ENCODE assay signal across 9 mouse cellular contexts in the genomic region with DNA sequence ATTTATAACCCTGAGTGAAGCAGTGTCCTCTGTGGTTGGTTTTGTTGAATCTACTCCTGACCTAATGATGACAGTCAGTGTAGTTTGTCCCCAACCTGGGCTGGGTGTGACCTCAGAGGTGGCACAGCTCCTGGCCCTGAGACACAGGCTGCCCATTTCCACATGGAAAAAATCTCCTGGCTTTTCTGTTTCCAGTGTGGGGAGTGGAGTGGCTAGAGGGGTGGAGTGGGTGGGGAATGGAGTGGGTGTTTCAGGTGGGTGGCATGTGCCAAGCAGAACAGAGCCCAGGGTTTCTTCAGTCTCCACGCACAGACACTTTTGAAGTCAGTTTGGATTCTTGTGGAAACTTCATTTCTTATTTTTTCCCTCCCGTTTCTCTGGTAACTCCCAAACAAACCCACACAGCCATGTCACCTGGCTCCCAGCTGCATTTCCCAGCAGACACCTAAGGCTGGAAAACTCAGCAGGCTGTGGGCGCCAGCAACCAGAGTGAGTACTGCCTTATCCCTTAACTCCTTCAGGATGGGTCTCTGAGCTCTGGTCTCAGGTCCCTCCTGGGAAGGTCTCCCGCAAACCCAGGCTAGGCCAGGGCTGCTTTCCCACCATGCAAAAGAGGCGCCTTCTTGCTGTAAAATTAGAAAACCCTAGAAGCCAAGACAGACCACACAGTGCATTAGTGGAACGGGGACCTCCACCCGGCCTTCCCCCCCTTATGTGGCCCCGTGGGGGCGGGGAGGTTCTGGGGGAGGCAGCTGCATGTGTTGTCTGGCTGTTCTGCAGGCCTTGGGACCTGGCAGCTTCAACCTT. TPM values are rescaled to one million over a fixed set of nuclear protein-coding genes. Genes with fewer than 3 reads are reported as not detected.
DNase-seq lines count a peak whose midpoint lies in the region; ATAC-seq and TF ChIP-seq lines count a peak whose summit lies in the region.
"Had no signal": no experiment of that assay in that cellular context is flagged by ENCODE, and none has a peak within 500 bp of the region (broad histone marks: within the 10 kb centered on the region; RNA-seq: fewer than 3 reads in every experiment).

No protein-coding gene starts in this region.

- H3K4me3 ChIP-seq in lung, embryonic 15.5 days: no peak overlapping the region
- H3K4me3 ChIP-seq in lung, adult 2 months (replicated peaks; ENCODE audit: extremely low read depth, low read depth, low read length): no peak overlapping the region
- no peak overlapping the region for H3K4me3 ChIP-seq in stomach, embryonic 15.5 days (replicated peaks)
- H3K4me3 ChIP-seq in forebrain, embryonic 13.5 days: no peak overlapping the region
- H3K4me3 ChIP-seq: erythroblast, embryonic 14.5 days had no signal

- TF ChIP-seq POLR2A in lung, adult 2 months (IDR thresholded peaks at IDR 0.05; ENCODE audit: borderline replicate concordance, extremely low read depth, low read depth, low read length): no peak

- H3K4me2 ChIP-seq in lung, embryonic 15.5 days: no peak overlapping the region
- no peak overlapping the region for H3K4me2 ChIP-seq in stomach, embryonic 15.5 days
- H3K4me2 ChIP-seq in forebrain, embryonic 13.5 days: no peak overlapping the region

- H3K36me3 ChIP-seq in lung, embryonic 15.5 days: no peaks in the 10 kb centered on the region
- no peaks in the 10 kb centered on the region for H3K36me3 ChIP-seq in stomach, embryonic 15.5 days
- H3K36me3 ChIP-seq in forebrain, embryonic 13.5 days (ENCODE audit: poor library complexity, severe bottlenecking): no peaks in the 10 kb centered on the region

- H3K4me1 ChIP-seq in lung, embryonic 15.5 days: peaks cover 24% of the 10 kb centered on the region
- no peaks in the 10 kb centered on the region for H3K4me1 ChIP-seq in lung, adult 2 months (ENCODE audit: control insufficient read depth, insufficient read depth, low read length)
- H3K4me1 ChIP-seq in stomach, embryonic 15.5 days: peaks cover 13% of the 10 kb centered on the region; the same call in 1 of the 2 replicates
- no peaks in the 10 kb centered on the region for H3K4me1 ChIP-seq in forebrain, embryonic 13.5 days

- no peak for TF ChIP-seq CTCF in lung, adult 2 months (IDR thresholded peaks at IDR 0.05; ENCODE audit: insufficient read depth, low read length)

- ATAC-seq in lung, embryonic 15.5 days (ENCODE audit: borderline replicate concordance, extremely low read depth, low FRiP score, low TSS enrichment): peak; percentile 89
- ATAC-seq in stomach, embryonic 15.5 days (ENCODE audit: insufficient read depth, low FRiP score, low read depth): peak; percentile 78; the same call in 1 of the 2 replicates
- ATAC-seq in forebrain, embryonic 13.5 days: no peak

- H3K9me3 ChIP-seq in lung, embryonic 15.5 days: no peaks in the 10 kb centered on the region
- H3K9me3 ChIP-seq in stomach, embryonic 15.5 days: no peaks in the 10 kb centered on the region
- H3K9me3 ChIP-seq in forebrain, embryonic 13.5 days (replicated peaks): no peaks in the 10 kb centered on the region

- no peaks in the 10 kb centered on the region for H3K27me3 ChIP-seq in lung, embryonic 15.5 days
- H3K27me3 ChIP-seq in stomach, embryonic 15.5 days (replicated peaks): no peaks in the 10 kb centered on the region
- no peaks in the 10 kb centered on the region for H3K27me3 ChIP-seq in forebrain, embryonic 13.5 days

- DNase-seq in lung, adult 2 months: no peak
- peak; percentile 72 for DNase-seq in gastrocnemius, postnatal 10 days
- peak; percentile 55 for DNase-seq in kidney, postnatal 14 days
- DNase-seq in cerebellum, adult 11-12 months: no peak
- no peak for DNase-seq in spleen, postnatal 36 days (ENCODE audit: low spot score in 2 of 2)

- 50% methylated on average over 9 of the region's 9 CpGs for whole genome bisulfite sequencing in lung, embryonic 15.5 days
- 60% methylated on average over 9 of the region's 9 CpGs for WGBS in lung, adult 2 months
- WGBS in stomach, embryonic 15.5 days: 46% methylated on average over 9 of the region's 9 CpGs
- WGBS in forebrain, embryonic 13.5 days: 80% methylated on average over 9 of the region's 9 CpGs

- no peak overlapping the region for H3K9ac ChIP-seq in lung, embryonic 15.5 days
- no peak overlapping the region for H3K9ac ChIP-seq in stomach, embryonic 15.5 days
- no peak overlapping the region for H3K9ac ChIP-seq in forebrain, embryonic 13.5 days

- H3K27ac ChIP-seq in lung, embryonic 15.5 days: peak overlapping the region; percentile 94
- H3K27ac ChIP-seq in stomach, embryonic 15.5 days: peak overlapping the region; percentile 95
- no peak overlapping the region for H3K27ac ChIP-seq in forebrain, embryonic 13.5 days

RNA-seq across cellular contexts. Expression of gene Col6a2, which starts 19.4 kb away (rescaled TPM):
- 287 and 298 TPM in 2 replicates for polyA plus RNA-seq in lung, embryonic 15.5 days (2015; fragmentation: Nextera tagmentation; extraction: Ambion mirVana)
- 173 and 175 TPM in 2 replicates for polyA plus RNA-seq in lung, adult 2 months (2012; rRNA removed)
- total RNA-seq in gastrocnemius, postnatal 10 days (2021): 100 to 1,000 TPM; 352 to 417 TPM
- polyA plus RNA-seq in stomach, embryonic 15.5 days (2015; fragmentation: Nextera tagmentation; extraction: Ambion mirVana): 294 and 297 TPM in 2 replicates
- polyA plus RNA-seq in forebrain, embryonic 13.5 days (2015; fragmentation: Nextera tagmentation; extraction: Ambion mirVana): 4.4 and 5.4 TPM in 2 replicates
- polyA plus RNA-seq: erythroblast, embryonic 14.5 days had no signal

Comparison
In these comparisons a context has a peak if more than half of its experiments do, and no peak if none do; other contexts are left out.
1. DNase-seq: peak in gastrocnemius, postnatal 10 days (single experiment) and kidney, postnatal 14 days (single experiment); none in lung, adult 2 months (single experiment), cerebellum, adult 11-12 months (single experiment) and spleen, postnatal 36 days (0 of 2).
2. RNA of gene Col6a2, which starts 19.4 kb away (polyA plus RNA-seq): 287 to 298 TPM in lung, embryonic 15.5 days, 294 to 297 TPM in stomach, embryonic 15.5 days and 173 to 175 TPM in lung, adult 2 months; 4.4 to 5.4 TPM in forebrain, embryonic 13.5 days; every median in the first group is over 10 times any median in the second.